Mouse (Mus musculus): ENCODE data around the gene Slc5a11.

Slc5a11 gene

GRCm38 (mm10) chr7:123212316-123212715 lies 2.3 kb upstream of the Slc5a11 start:
- no peak for DNase-seq (ENCODE audit: low spot score)

GRCm38 (mm10) chr7:123215138-123215537 lies 558 bp downstream of the Slc5a11 start:
- no peak for DNase-seq (ENCODE audit: low spot score)

GRCm38 (mm10) chr7:123217448-123218354 lies 3.1 kb downstream of the Slc5a11 start:
- no peak for DNase-seq (ENCODE audit: low spot score)

GRCm38 (mm10) chr7:123218620-123219019 lies 4.0 kb downstream of the Slc5a11 start:
- DNase-seq (ENCODE audit: low spot score): no peak

GRCm38 (mm10) chr7:123219781-123220632 lies 5.4 kb downstream of the Slc5a11 start:
- no peak for DNase-seq (ENCODE audit: low spot score)

GRCm38 (mm10) chr7:123220633-123220942 lies 6.0 kb downstream of the Slc5a11 start:
- no peak for DNase-seq (ENCODE audit: low spot score)

- DNase-seq (ENCODE audit: low spot score): no peak
These were observed 9.5 kb downstream of the Slc5a11 start for GRCm38 (mm10) chr7:123224076-123224475.

GRCm38 (mm10) chr7:123225159-123225558 lies 10.6 kb downstream of the Slc5a11 start:
- DNase-seq (ENCODE audit: low spot score): no peak

GRCm38 (mm10) chr7:123235449-123235848 lies 20.9 kb downstream of the Slc5a11 start:
- no peak for DNase-seq (ENCODE audit: low spot score)

GRCm38 (mm10) chr7:123238621-123239020 lies 24.0 kb downstream of the Slc5a11 start:
- no peak for DNase-seq (ENCODE audit: low spot score)

GRCm38 (mm10) chr7:123240064-123240463 lies 25.5 kb downstream of the Slc5a11 start:
- DNase-seq (ENCODE audit: low spot score): no peak

- no peak for DNase-seq (ENCODE audit: low spot score)
These were observed 27.7 kb downstream of the Slc5a11 start for GRCm38 (mm10) chr7:123242241-123242640.

GRCm38 (mm10) chr7:123244833-123245232 lies 30.3 kb downstream of the Slc5a11 start:
- no peak for DNase-seq (ENCODE audit: low spot score)

- DNase-seq (ENCODE audit: low spot score): no peak
These were observed 32.0 kb downstream of the Slc5a11 start for GRCm38 (mm10) chr7:123246504-123247084.

- no peak for DNase-seq (ENCODE audit: low spot score)
These were observed 33.6 kb downstream of the Slc5a11 start for GRCm38 (mm10) chr7:123248166-123248565.

GRCm38 (mm10) chr7:123251343-123251742 lies 36.8 kb downstream of the Slc5a11 start:
- no peak for DNase-seq (ENCODE audit: low spot score)

GRCm38 (mm10) chr7:123253396-123253795 lies 38.8 kb downstream of the Slc5a11 start:
- no peak for DNase-seq (ENCODE audit: low spot score)

- no peak for DNase-seq (ENCODE audit: low spot score)
These were observed 39.8 kb downstream of the Slc5a11 start for GRCm38 (mm10) chr7:123254196-123254970.

- DNase-seq (ENCODE audit: low spot score): no peak
These were observed 43.5 kb downstream of the Slc5a11 start for GRCm38 (mm10) chr7:123258103-123258502.

- no peak for DNase-seq (ENCODE audit: low spot score)
These were observed 58.5 kb downstream of the Slc5a11 start for GRCm38 (mm10) chr7:123273056-123273455.

- no peak for DNase-seq (ENCODE audit: low spot score)
These were observed 62.0 kb downstream of the Slc5a11 start for GRCm38 (mm10) chr7:123276568-123276967.

GRCm38 (mm10) chr7:123279797-123280196 lies 65.2 kb downstream of the Slc5a11 start:
- DNase-seq (ENCODE audit: low spot score): no peak
